Mouse (Mus musculus) embryonic facial prominence, embryonic 15.5 days (tissue): ENCODE data around the gene Procr. TPM values are rescaled to one million over a fixed set of nuclear protein-coding genes. Genes with fewer than 3 reads are reported as not detected.

Experiments
- polyA plus RNA-seq: library from polyadenylated mRNA; unstranded; fragments of >200 nt; fragmentation: Nextera tagmentation; extraction: Ambion mirVana; gene quantifications from 2 replicates; pipeline ENCODE4 v1.2.1, GENCODE M21; 2015

The Procr gene
- polyA plus RNA-seq, 1 experiment from 2014 or later = 9.8 TPM

Other genes starting within 250 kb of the Procr start
- 14.5 and 14.9 TPM in 2 replicates for gene Acss2, start 233.2 kb upstream of the Procr start, polyA plus RNA-seq
- 13.5 and 17.8 TPM in 2 replicates for gene Ggt7, start 232.9 kb upstream of the Procr start, polyA plus RNA-seq
- 31.0 and 33.0 TPM in 2 replicates for gene Gss, start 158.3 kb upstream of the Procr start, polyA plus RNA-seq
- gene Myh7b, start 139.9 kb upstream of the Procr start, polyA plus RNA-seq = 1.7 and 2.2 TPM in 2 replicates
- gene Trpc4ap, start 58.7 kb upstream of the Procr start, polyA plus RNA-seq = 131 and 137 TPM in 2 replicates
- gene Edem2, start 21.6 kb upstream of the Procr start, polyA plus RNA-seq = 38.3 and 39.4 TPM in 2 replicates
- not detected in 2 replicates for gene Gm17581, start 15.3 kb upstream of the Procr start, polyA plus RNA-seq
- gene Mmp24, start 24.2 kb downstream of the Procr start, polyA plus RNA-seq = 0.09 and 0.11 TPM in 2 replicates
- gene BC029722, start 68.3 kb downstream of the Procr start, polyA plus RNA-seq = 21.0 and 24.8 TPM in 2 replicates
- 205 and 214 TPM in 2 replicates for gene Eif6, start 75.8 kb downstream of the Procr start, polyA plus RNA-seq
- gene Fam83c, start 83.7 kb downstream of the Procr start, polyA plus RNA-seq = 4.3 and 4.8 TPM in 2 replicates
- gene Uqcc1, start 179.2 kb downstream of the Procr start, polyA plus RNA-seq = 52.1 and 65.6 TPM in 2 replicates
- gene Gm15557, start 189.6 kb downstream of the Procr start, polyA plus RNA-seq = 0.27 TPM in 1 of 2 replicates, not detected in the other
- gene Gdf5, start 194.2 kb downstream of the Procr start, polyA plus RNA-seq = 1.7 and 2.2 TPM in 2 replicates
- gene Cep250, start 205.3 kb downstream of the Procr start, polyA plus RNA-seq = 22.5 and 23.3 TPM in 2 replicates